Mouse (Mus musculus) B cell, adult 62 days (primary cell): ENCODE results near the gene Mcm8. TPM values are rescaled to one million over a fixed set of nuclear protein-coding genes. Genes with fewer than 3 reads are reported as not detected.

Experiments
- total RNA-seq: library from RNA; stranded (reverse); gene quantifications from 4 replicates; pipeline ENCODE4 v1.2.4, GENCODE M21; 2023

The Mcm8 gene
- 4.9 to 9.0 TPM (median 6.9 TPM) in 4 replicates for total RNA-seq

DNA sequence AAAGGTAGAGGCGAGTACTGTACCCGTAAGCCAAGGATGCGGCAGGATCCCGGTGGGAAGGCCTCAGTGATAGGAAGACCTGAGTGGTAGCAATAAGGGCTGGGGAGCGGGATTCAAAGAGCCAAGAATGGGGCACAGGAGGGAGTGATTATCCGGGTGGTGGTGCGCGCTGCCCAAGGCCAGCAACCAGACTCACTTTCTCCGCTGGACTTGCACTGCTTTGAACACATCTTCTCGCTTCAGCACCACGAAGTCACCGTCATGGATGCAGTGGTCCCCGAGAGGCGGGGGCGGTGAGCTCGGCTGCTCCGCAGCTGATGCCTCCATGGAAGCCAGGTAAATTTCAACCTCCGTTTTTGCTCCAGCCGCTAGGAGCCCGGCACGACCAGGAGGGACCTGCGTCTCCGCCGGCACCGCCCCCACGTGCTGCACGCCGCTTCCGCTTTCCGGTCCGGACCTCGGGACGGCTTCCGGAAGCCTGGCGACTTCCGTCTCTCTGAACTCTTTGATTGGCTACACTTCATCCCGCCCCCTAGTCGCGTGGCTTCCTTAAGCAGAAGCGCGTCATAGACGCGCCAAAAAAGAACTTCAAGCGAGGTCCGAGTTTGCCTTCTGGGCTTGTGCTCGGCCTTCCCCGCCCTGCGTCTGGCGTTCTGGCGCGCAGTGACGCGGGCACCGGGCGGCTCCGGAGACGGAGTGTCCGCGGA, at the start of gene Mcm8, which contains the start of gene Trmt6:
TSS of gene Mcm8 (plus strand) at position 534 of the 707 bp plus-strand sequence.
TSS of gene Trmt6 (minus strand) at position 448 of the 707 bp plus-strand sequence.

DNA sequence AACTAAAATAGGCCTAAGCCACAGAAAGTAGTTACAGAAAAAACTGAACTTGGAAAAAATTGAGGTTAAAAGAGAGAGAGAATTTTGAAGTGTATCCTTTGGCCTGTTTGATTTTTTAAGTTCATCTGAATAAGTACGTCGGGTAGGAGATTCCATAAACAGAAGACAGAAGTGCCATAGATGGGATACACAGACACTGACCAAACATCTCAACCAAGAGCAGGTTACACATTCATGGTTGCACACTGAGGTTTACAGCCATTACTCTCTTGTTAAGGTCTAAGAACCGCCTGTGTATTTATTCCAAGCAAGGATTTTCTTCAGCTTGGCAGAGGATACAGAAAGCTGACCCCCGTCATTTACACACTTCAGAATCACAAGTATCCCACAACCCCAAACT, 35.0 kb upstream of the Mcm8 start, which contains the start of gene Chgb:
TSS of gene Chgb (plus strand) at position 301 of the 400 bp plus-strand sequence.

DNA sequence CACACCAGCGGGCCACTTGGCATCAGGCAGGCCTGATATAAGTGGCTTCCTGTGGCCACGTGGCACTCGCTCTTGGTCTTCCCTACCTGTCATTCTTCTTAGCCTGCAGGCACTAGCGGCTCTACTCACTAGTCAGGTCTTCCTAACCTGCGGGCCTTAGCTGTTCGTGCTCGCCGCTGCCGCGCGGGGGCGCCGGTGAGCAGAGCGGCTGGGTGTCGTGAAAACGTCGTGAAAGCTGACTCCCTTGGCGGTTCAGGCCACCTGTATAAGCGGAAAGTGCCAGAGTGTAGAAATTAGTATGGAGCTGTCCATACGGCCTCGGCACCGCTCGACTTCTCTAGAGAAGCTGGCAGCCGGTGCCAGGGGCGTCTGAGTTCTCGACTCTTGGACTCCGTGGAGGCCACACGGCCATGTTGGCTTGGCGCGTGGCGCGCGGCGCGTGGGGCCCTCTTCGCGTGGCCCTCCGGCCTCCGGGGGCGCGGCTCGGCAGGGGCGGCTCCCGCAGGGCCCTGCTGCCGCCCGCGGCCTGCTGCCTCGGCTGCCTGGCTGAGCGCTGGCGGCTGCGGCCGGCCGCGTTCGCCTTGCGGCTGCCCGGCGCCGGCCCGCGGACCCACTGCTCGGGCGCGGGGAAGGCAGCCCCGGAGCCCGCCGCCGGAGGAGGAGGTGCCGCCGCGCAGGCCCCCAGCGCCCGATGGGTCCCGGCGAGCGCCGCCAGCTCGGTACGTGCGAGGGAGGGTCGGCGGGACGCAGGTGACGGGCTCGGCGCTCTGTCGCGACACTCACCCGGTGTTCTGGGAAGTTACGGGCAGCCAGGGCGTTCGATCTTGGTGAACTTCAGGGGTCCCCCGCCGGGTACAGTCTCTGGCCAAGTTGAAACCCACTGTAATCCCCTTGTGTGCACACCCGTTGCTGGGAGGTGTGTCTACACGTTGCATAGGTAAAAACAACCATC, 30.7 kb downstream of the Mcm8 start, which contains the start of gene Crls1:
TSS of gene Crls1 (plus strand) at position 260 of the 952 bp plus-strand sequence.

DNA sequence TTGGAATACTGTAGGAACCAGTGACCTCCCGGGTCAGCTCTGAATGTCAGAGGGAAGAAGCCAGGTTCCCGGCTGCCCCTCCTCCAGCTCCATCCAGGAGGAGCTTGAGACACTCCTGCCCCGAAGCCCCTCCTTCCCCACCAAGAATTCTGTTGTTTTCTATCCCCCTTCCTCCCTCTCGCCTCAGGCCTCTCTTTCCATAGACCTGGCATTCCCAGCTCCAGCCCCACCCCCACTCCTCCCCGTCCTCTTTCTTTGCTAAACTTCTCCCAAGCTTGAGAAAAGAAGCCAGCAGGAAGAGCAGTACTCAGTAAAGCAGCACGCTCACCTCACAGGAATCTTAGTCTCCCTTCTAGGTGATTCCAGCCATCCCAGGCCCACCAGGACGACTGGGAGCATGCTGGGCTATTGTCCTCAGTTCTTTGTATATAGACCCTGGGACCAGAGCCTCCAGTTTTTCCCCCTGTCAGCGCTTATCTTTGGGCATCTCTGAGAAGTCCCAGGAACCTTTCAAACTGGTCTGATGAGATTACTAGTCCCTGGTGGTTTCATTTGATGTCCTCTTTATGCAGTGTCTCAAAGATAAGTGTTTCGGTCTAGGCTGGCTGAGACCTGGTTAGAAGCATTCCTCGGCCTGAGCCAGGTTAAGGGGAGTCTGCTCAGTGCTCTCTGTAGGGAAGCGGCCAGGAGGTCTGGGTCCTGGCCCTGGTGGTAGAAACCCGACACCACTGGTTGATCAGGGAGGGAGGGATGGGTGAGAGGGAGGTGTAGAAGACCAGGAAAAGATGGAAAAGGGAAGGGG, 65.1 kb downstream of the Mcm8 start, which contains the start of gene Lrrn4:
TSS of gene Lrrn4 (minus strand) at position 48 of the 802 bp plus-strand sequence.

Other genes with a start within 250 kb of the Mcm8 start
- 117 to 138 TPM (median 130 TPM) in 4 replicates for gene Gpcpd1, start 228.4 kb upstream of the Mcm8 start, total RNA-seq
- gene Shld1, start 129.2 kb upstream of the Mcm8 start, total RNA-seq, result 12.9 to 15.2 TPM (median 13.1 TPM) in 4 replicates
- 0.20 TPM in 1 of 4 replicates, not detected in the others for gene Chgb, start 34.9 kb upstream of the Mcm8 start, total RNA-seq
- 38.5 to 43.6 TPM (median 42.8 TPM) in 4 replicates for gene Trmt6, start 86 bp upstream of the Mcm8 start, total RNA-seq
- gene Crls1, start 30.5 kb downstream of the Mcm8 start, total RNA-seq, result 8.0 to 11.7 TPM (median 9.8 TPM) in 4 replicates
- gene Lrrn4, start 64.8 kb downstream of the Mcm8 start, total RNA-seq, result 0.20 to 0.47 TPM (median 0.23 TPM) in 4 replicates
- gene Fermt1, start 129.8 kb downstream of the Mcm8 start, total RNA-seq, result not detected in 4 replicates